Mouse (Mus musculus) E14TG2a.4 (cell line): Measurements from ENCODE around the gene Mesp1.

Experiments
- CTCF ChIP-seq: conservative IDR thresholded peaks from 2 replicates; pipeline ENCODE4 v1.5.1; 2014; ENCODE audit warnings: low read length
- NANOG ChIP-seq: IDR thresholded peaks from 2 replicates; pipeline ENCODE4 v1.6.1; 2014; ENCODE audit warnings: borderline replicate concordance, low read length, mixed read lengths
- POU5F1 ChIP-seq: IDR thresholded peaks from 2 replicates; pipeline ENCODE4 v1.6.1; 2014; ENCODE audit warnings: low read length, borderline replicate concordance

GRCm38 (mm10) chr7:79835196-79835595 is 41.6 kb upstream of the Mesp1 start:
- no peak for TF ChIP-seq CTCF
- TF ChIP-seq POU5F1, result no peak
- no peak for TF ChIP-seq NANOG
